Mouse (Mus musculus): ENCODE data around the gene Myrfl.
A peak's percentile ranks its signal among the peaks of the same experiment; 100 is the strongest.

The Myrfl gene

GRCm38 (mm10) chr10:116913647-116914273 is 17.0 kb upstream of the Myrfl start:
- no peak for DNase-seq (ENCODE audit: low spot score)

GRCm38 (mm10) chr10:116912850-116913249 is 16.1 kb upstream of the Myrfl start:
- DNase-seq (ENCODE audit: low spot score), result no peak

- DNase-seq (ENCODE audit: low spot score), result no peak
These were observed 12.4 kb upstream of the Myrfl start for GRCm38 (mm10) chr10:116908901-116909642.

DNA sequence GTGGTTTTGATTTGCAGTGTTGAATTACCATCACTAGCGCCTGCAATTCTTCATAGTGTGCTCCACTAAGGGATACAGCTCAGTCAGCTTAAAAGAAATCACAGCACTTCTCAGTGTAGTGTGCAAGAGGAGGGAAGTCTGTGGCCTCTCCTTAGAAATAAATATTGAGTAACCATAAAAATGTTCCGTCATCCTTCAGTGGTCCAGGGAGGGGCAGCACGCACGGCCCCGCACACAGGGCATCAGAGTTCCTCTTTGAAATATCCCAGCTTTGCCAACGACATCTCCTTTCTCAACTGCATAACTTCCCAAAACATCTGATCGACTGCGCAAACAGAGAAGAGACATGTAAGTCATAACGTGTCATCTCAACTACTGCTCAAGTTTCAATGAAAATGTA is 10.1 kb upstream of the Myrfl start:
- DNase-seq (ENCODE audit: low spot score), result no peak

DNA sequence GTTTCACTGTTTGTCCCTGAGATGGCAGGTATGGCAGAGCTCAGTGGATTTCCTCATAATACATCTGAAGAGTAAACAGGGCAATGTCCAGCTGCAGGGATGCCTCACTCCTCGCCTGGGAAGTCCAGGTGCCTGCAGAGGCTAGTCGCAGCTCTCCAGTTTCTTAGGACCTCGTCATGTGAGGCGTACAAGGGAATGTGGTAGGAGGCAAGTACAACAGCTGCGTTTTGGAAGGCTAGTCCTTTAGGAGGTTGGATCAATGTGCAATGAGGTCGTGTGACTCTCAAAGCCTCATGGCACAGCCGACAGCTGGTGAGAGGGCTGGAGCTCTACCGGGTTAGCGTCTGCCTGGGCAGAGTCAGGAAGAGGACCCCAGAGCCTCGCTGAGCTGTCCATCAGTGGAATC is 7.8 kb upstream of the Myrfl start:
- no peak for DNase-seq (ENCODE audit: low spot score)

DNA sequence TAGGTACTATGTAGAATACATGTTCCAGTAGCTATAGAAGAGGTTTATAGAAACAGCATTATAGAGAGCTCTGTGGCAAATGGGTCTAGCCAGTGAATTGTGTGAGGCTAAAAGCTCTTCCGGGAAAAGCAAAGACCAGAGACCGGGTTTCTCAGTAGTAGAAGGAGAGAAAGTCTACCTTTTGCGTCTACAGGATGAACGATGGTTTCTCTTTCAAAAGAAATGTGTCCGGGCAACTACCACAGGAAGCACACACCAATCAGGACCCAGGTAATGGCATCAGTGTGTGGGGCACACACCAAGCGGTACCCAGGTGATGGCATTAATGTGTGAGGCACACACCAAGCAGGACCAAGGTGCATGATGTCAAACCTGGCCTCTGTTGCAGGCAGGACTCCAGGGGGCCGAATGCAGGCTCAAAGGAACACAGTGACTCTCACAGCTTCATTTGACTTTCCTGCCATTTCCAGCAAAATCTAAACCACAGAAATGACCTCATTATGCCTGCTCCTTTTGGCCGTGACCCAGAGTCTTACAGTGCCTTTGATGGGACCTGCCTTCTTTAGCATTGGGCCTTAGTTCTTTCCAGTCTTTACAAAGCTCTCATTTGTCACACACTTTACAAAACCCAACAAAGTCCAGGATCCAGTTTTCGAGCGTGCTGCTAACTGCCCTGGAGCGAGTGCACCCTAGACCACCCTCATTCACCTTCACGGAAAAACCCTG is 1.4 kb downstream of the Myrfl start:
- no peak for DNase-seq (ENCODE audit: low spot score)

DNA sequence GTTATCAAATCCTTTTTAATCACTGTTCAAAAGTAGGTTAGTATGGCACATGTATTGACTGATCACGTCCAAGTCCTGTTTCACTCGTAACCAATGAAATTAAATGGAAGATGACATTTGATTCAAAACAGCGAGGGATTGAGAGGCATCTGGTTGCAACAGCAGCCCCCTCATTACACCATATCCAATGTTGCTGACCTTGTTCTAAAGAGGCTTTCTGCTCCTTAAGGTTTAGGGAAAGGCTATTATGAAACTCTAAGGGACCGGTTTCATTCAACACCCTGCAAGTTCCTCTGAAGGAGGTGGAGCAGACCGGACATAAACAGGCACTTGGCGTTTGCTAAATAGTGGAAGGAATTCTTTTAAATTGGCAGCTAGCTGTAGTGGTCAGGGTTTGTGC is 2.2 kb downstream of the Myrfl start:
- DNase-seq (ENCODE audit: low spot score), result no peak

- DNase-seq (ENCODE audit: low spot score), result no peak
These were observed 3.0 kb downstream of the Myrfl start for GRCm38 (mm10) chr10:116893753-116894152.

GRCm38 (mm10) chr10:116890587-116890986 is 6.1 kb downstream of the Myrfl start:
- no peak for DNase-seq (ENCODE audit: low spot score)

GRCm38 (mm10) chr10:116884552-116884951 is 12.2 kb downstream of the Myrfl start:
- no peak for DNase-seq (ENCODE audit: low spot score)

DNA sequence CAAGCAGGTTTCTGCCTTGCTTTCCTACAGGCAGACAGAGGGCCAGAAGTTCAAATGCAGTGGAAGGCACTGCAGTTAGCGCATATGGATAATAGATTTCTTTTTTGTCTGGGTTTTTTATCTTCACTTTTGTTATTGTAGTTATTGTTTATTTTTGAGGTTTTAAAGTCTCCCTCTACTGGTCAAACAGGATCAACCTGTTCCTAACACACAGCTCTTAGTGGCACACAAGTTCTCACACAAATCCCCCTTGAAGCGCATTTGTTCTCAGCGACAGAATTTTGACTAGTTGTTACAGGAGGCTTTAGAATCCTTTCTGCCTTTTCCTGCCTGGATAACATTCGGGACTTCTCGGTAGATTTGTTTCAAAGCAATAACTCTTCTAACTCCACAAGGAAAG is 13.2 kb downstream of the Myrfl start:
- DNase-seq (ENCODE audit: low spot score), result no peak

DNA sequence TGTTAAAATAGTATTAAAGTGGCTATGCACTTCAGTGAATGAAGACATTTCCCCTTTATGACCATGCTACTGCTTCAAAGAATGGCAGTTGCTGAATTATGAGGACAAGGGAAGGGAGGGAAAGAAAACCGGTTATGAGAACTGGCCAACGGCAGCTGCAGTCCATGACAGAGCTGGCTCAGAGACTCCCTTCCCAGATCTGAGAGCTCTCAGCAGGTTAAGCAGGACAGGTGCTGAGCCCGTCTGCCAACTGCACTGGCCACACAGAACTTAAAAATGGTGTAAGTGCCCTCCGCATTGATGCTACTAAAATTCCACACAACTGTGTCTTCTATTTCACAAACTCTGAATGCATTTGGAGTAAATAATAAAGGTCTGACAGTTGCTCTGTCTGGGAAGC is 19.3 kb downstream of the Myrfl start:
- no peak for DNase-seq (ENCODE audit: low spot score)

GRCm38 (mm10) chr10:116874490-116874889 is 22.2 kb downstream of the Myrfl start:
- no peak for DNase-seq (ENCODE audit: low spot score)

- DNase-seq (ENCODE audit: low spot score), result no peak
These were observed 24.7 kb downstream of the Myrfl start for GRCm38 (mm10) chr10:116872016-116872410.

GRCm38 (mm10) chr10:116871329-116872015 is 25.2 kb downstream of the Myrfl start:
- no peak for DNase-seq (ENCODE audit: low spot score)

DNA sequence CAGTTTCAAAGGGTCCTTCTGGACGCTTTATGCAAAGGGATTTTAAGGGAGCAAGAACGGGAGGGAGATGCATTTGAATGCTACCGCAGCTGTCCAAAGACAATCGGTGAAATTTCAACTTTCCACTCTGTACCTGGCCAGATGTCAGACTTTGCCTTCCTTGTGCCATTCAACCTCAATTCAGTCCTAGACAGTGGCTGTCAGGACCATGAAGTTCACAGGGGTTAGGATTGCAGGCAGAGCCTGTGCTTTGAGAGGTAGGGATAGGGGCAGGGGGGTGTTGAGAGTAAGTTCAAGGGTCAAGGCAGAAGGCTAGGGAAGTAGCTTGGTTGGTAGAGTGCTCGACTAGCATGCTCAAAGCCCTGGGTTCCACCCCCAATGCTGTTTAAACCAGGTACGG is 25.9 kb downstream of the Myrfl start:
- no peak for DNase-seq (ENCODE audit: low spot score)

DNA sequence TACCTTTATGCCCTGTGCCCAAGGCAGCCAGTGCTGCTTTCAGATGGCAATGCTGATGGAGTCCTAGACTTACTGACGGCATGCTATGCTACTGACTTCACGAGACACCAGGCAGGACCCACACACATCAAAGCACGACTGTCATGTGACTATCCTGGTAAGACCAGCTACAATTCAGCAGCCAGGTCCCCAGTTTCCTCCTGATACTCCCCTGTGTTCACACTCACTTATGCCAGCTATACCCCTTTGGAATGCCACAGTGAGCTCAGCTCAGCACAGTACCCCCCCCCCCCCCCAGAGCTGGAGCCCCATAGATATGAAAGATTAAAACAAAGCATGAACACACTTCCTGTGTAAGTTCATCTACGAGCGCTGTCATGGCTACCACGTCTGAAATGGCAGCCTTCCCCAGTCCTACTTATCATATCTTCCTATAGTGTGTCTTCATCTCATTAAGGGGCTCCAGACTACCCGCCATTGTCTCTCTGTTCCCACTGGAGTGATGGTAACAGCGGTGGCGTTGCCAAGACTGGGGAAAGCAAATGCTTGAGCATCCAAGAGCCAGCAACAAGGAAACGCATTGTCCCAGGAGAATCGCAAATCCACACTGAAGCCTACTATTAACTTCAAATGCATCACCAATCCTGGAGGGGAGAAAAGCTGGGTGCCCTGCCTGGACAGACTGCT is 43.4 kb downstream of the Myrfl start:
- DNase-seq (ENCODE audit: low spot score), result no peak

GRCm38 (mm10) chr10:116848749-116849473 is 47.8 kb downstream of the Myrfl start:
- DNase-seq (ENCODE audit: low spot score), result peak; percentile 80

GRCm38 (mm10) chr10:116841551-116841950 is 55.2 kb downstream of the Myrfl start:
- no peak for DNase-seq (ENCODE audit: low spot score)

DNA sequence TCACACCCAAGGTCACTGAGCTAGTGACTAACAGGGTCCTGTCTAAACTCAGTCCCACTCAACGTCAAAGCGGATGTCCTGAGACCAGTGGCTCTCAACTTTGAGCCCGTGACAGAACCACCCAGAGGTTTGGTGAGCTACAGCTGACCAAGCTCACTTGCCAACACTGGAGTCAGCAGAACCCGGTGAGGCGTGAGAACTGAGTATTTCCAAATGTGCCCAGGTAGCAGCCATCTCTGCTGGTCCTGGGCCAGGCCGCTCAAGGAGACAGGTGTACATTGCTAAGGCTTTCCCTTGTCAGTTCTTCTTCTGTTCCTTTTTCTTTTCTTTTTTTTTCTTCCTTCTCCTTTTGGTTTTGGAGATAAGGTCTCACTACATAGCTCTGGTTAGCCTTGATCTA is 66.0 kb downstream of the Myrfl start:
- DNase-seq (ENCODE audit: low spot score), result no peak

- DNase-seq (ENCODE audit: low spot score), result no peak
These were observed 68.6 kb downstream of the Myrfl start for GRCm38 (mm10) chr10:116828099-116828498.

All from ovary, postnatal 10 days (tissue).